Mouse (Mus musculus) liver, postnatal 0 days (tissue): ENCODE results near the gene Rnf39.

Experiments used
- CTCF ChIP-seq: sonication (generic); IDR thresholded peaks from 2 replicates; pipeline ENCODE4 v1.5.1; 2016; ENCODE audit warnings: antibody characterized with exemption, low read depth
- EP300 ChIP-seq: IDR thresholded peaks from 2 replicates; pipeline ENCODE4 v1.6.1; 2016; ENCODE audit warnings: antibody characterized with exemption, low read depth, mild to moderate bottlenecking

DNA sequence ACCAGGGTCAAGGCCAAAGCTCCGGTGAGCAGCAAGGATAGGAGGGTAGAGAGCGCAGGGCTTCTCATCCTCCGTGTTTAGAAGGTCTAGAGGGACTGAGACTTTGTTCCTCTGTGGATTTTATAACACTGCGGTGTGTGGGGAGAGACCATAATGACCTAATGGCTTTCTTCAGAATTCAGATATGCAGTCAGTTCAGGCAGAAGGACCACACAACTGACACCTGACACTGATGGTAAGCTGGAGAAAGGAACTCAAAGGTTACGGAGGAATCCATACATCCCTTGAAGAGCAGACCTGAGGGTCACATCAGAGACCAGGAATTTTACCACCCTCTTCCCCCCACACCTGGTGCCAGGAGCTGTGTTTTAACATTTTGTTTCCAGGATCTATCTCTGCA lies 46.7 kb downstream of the Rnf39 start, which contains the start of gene H2-M5:
- TF ChIP-seq CTCF (no peak), EP300 (no peak)
